Mouse (Mus musculus) heart, embryonic 14.5 days (tissue): ENCODE measurements around the gene Slc9b1. TPM values are rescaled to one million over a fixed set of nuclear protein-coding genes. Genes with fewer than 3 reads are reported as not detected.

ENCODE experiments used
- polyA plus RNA-seq: library from polyadenylated mRNA; unstranded; fragments of >200 nt; fragmentation: Nextera tagmentation; extraction: Ambion mirVana; gene quantifications from 2 replicates; pipeline ENCODE4 v1.2.1, GENCODE M21; 2014

Gene Slc9b1
- polyA plus RNA-seq, 1 experiment from 2014 or later, result not detected

Other genes starting within 250 kb of the Slc9b1 start
- gene Cenpe, start 135.5 kb upstream of the Slc9b1 start, polyA plus RNA-seq, result 19.4 and 20.0 TPM in 2 replicates
- 2.9 and 3.9 TPM in 2 replicates for gene Bdh2, start 66.8 kb upstream of the Slc9b1 start, polyA plus RNA-seq
- gene Slc9b2, start 40.3 kb upstream of the Slc9b1 start, polyA plus RNA-seq, result 0.22 and 0.51 TPM in 2 replicates
- 47.2 and 49.8 TPM in 2 replicates for gene Cisd2, start 75.9 kb downstream of the Slc9b1 start, polyA plus RNA-seq
- 476 and 485 TPM in 2 replicates for gene Ube2d3, start 90.1 kb downstream of the Slc9b1 start, polyA plus RNA-seq
- gene Manba, start 137.6 kb downstream of the Slc9b1 start, polyA plus RNA-seq, result 44.5 and 47.3 TPM in 2 replicates